Mouse (Mus musculus) neural tube, embryonic 11.5 days (tissue): ENCODE results near the gene Pah. TPM values are rescaled to one million over a fixed set of nuclear protein-coding genes. Genes with fewer than 3 reads are reported as not detected.

Source experiments
- ATAC-seq: fragments of 200-750 bp; cut with Nextera tagmentation; 2 replicates; pipeline ENCODE4 v1.8.0; 2017; ENCODE audit warnings: moderate number of reproducible peaks, mild to moderate bottlenecking, moderate TSS enrichment, moderate library complexity; ENCODE audit not compliant: insufficient read depth, low FRiP score, low TSS enrichment
- DNase-seq: peaks from one replicate; pipeline ENCODE4 v3.0.0-alpha.2; 2015; ENCODE audit warnings: low spot score
- H3K27ac ChIP-seq: fragments of 300-500 bp; sonication (generic); 2 replicates; pipeline ENCODE4 v1.5.1; 2014; ENCODE audit warnings: low read depth, mild to moderate bottlenecking, low read length
- H3K27me3 ChIP-seq: fragments of 300-500 bp; sonication (generic); 2 replicates; pipeline ENCODE4 v1.6.1; 2014; ENCODE audit warnings: mild to moderate bottlenecking, low read length, mixed read lengths; ENCODE audit not compliant: control insufficient read depth, insufficient read depth
- H3K36me3 ChIP-seq: fragments of 300-500 bp; sonication (generic); 2 replicates; pipeline ENCODE4 v1.6.1; 2014; ENCODE audit warnings: mild to moderate bottlenecking, low read length, moderate library complexity, mixed read lengths; ENCODE audit not compliant: control insufficient read depth, insufficient read depth
- H3K4me1 ChIP-seq: fragments of 300-500 bp; sonication (generic); 2 replicates; pipeline ENCODE4 v1.6.1; 2014; ENCODE audit warnings: low read length, mixed read lengths; ENCODE audit not compliant: control insufficient read depth, insufficient read depth
- H3K4me2 ChIP-seq: fragments of 300-500 bp; sonication (generic); 2 replicates; pipeline ENCODE4 v1.6.1; 2014; ENCODE audit warnings: low read depth, mild to moderate bottlenecking, moderate library complexity
- H3K4me3 ChIP-seq: fragments of 300-500 bp; sonication (generic); 2 replicates; pipeline ENCODE4 v1.5.1; 2014; ENCODE audit warnings: low read depth, low read length
- H3K9ac ChIP-seq: fragments of 300-500 bp; sonication (generic); 2 replicates; pipeline ENCODE4 v1.6.1; 2014; ENCODE audit warnings: mild to moderate bottlenecking, low read length
- H3K9me3 ChIP-seq: fragments of 300-500 bp; sonication (generic); 2 replicates; pipeline ENCODE4 v1.6.1; 2016; ENCODE audit warnings: low read length; ENCODE audit not compliant: control insufficient read depth
- WGBS: fragments of 180-500 bp; shearing (Covaris S2); extraction: QIAGEN DNeasy Blood & Tissue Kit; methylation state at CpG from one replicate; pipeline ENCODE4 v1.1.7; 2014; 5-methylcytosine and 5-hydroxymethylcytosine counted together
- polyA plus RNA-seq: library from polyadenylated mRNA; unstranded; fragments of >200 nt; fragmentation: Nextera tagmentation; extraction: Ambion mirVana; gene quantifications from 2 replicates; pipeline ENCODE4 v1.2.1, GENCODE M21; 2014

The Pah gene
- polyA plus RNA-seq, 1 experiment from 2014 or later, result not detected

- H3K36me3 ChIP-seq, result no peaks in the 10 kb centered on the region
- no peak overlapping the region for H3K4me3 ChIP-seq
- H3K4me2 ChIP-seq, result no peak overlapping the region
- no peaks in the 10 kb centered on the region for H3K4me1 ChIP-seq
- DNase-seq, result no peak
- no peaks in the 10 kb centered on the region for H3K27me3 ChIP-seq
- ATAC-seq, result no peak
- H3K9ac ChIP-seq, result no peak overlapping the region
- 60% methylated on average over 2 of the region's 2 CpGs for WGBS
- H3K9me3 ChIP-seq, result no peaks in the 10 kb centered on the region
- H3K27ac ChIP-seq, result no peak overlapping the region
Observed at GRCm38 (mm10) chr10:87593916-87594315, 72.3 kb downstream of the Pah start.

- Histone ChIP-seq H3K4me3 (no peak overlapping the region), H3K36me3 (no peaks in the 10 kb centered on the region), H3K27ac (no peak overlapping the region), H3K4me2 (no peak overlapping the region), H3K9me3 (no peaks in the 10 kb centered on the region), H3K4me1 (no peaks in the 10 kb centered on the region), H3K9ac (no peak overlapping the region), H3K27me3 (no peaks in the 10 kb centered on the region)
- WGBS, result 44% methylated on average over 5 of the region's 5 CpGs
- DNase-seq (peak; percentile 52), ATAC-seq (0 out of 2 replicates have a peak, but pooled peaks have one; percentile 60)
Observed at GRCm38 (mm10) chr10:87596361-87597074, 74.9 kb downstream of the Pah start.

- Histone ChIP-seq H3K4me1 (no peaks in the 10 kb centered on the region), H3K27ac (no peak overlapping the region), H3K4me3 (no peak overlapping the region), H3K9ac (no peak overlapping the region), H3K27me3 (no peaks in the 10 kb centered on the region), H3K36me3 (no peaks in the 10 kb centered on the region), H3K9me3 (no peaks in the 10 kb centered on the region), H3K4me2 (no peak overlapping the region)
- ATAC-seq, result 0 out of 2 replicates have a peak, but pooled peaks have one; percentile 35
- 62% methylated on average over 9 of the region's 9 CpGs for WGBS
- DNase-seq, result peak; percentile 16
Observed at GRCm38 (mm10) chr10:87597075-87597677, 75.6 kb downstream of the Pah start.

- no peak for ATAC-seq
- 78% methylated on average over 1 of the region's 1 CpGs for WGBS
- Histone ChIP-seq H3K9ac (no peak overlapping the region), H3K27ac (no peak overlapping the region), H3K9me3 (no peaks in the 10 kb centered on the region), H3K4me3 (no peak overlapping the region), H3K27me3 (no peaks in the 10 kb centered on the region), H3K4me1 (no peaks in the 10 kb centered on the region), H3K4me2 (no peak overlapping the region), H3K36me3 (no peaks in the 10 kb centered on the region)
- no peak for DNase-seq
Observed at GRCm38 (mm10) chr10:87602151-87602550, 80.6 kb downstream of the Pah start.

- Histone ChIP-seq H3K4me1 (no peaks in the 10 kb centered on the region), H3K9me3 (no peaks in the 10 kb centered on the region), H3K27ac (no peak overlapping the region), H3K36me3 (no peaks in the 10 kb centered on the region), H3K9ac (no peak overlapping the region), H3K27me3 (no peaks in the 10 kb centered on the region), H3K4me3 (no peak overlapping the region), H3K4me2 (no peak overlapping the region)
- DNase-seq (no peak), ATAC-seq (no peak)
- 83% methylated on average over 1 of the region's 1 CpGs for WGBS
Observed at GRCm38 (mm10) chr10:87625196-87625595, 103.6 kb downstream of the Pah start.

Other genes starting within 250 kb of the Pah start
- 40.5 and 42.9 TPM in 2 replicates for gene Ascl1, start 28.1 kb upstream of the Pah start, polyA plus RNA-seq